Mouse (Mus musculus): ENCODE data around the gene Nebl. TPM values are rescaled to one million over a fixed set of nuclear protein-coding genes. Genes with fewer than 3 reads are reported as not detected.

Nebl gene
- total RNA-seq, 2 experiments from 2014 or later = 148 to 159 TPM

DNA sequence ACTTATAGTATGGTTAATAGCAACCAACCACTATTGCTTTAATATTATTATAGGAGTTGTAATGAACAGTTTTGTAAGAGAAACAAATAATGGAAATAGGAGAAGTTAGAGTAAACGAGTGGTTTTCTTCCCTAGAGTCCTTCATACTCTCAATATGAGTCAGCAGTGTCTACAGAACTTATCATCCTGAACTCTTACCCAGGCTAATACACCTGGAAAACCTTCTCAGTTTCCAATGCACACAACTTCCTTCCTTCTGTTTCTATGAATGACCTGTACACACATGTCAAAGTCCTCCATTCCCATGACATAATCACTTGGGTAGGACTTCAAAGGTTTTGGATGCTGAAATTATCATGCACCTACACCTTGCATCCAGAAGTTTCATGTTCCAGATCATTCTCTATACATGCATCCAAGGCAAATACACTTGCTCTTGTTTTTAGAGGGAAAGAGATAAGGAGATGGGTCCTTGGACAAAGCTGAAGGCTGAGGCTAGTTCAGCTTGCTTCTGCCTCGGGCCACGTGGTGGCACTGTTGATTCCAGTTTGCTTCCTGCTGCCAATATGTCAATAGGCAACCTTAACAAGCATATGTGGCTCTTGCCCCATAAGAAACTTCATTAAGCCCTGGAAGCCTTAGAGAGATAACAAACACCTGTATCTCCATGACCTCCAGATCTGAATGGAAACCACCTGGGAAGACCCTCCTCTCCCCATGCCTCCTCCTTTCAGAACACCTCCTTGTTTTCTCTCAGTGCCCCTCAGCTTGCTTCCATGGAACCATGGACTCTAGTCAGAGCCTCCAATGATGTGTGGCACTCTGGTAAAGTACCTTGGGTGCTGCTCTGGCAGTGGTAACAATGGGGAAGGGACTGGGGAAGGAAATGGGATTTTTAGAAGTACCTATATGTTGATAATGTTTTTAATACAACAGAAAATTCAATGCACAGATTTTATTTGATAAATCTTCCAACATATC lies 86.7 kb downstream of the Nebl start:
- peak; percentile 92 for TF ChIP-seq CTCF (conservative IDR thresholded peaks at IDR 0.05)
- Histone ChIP-seq H3K4me3 (no peak overlapping the region), H3K27ac (peak overlapping the region; percentile 28; the same call in 1 of the 2 replicates)
- peak; percentile 68 to 77 for DNase-seq (ENCODE audit: low spot score in 2 of 2)

DNA sequence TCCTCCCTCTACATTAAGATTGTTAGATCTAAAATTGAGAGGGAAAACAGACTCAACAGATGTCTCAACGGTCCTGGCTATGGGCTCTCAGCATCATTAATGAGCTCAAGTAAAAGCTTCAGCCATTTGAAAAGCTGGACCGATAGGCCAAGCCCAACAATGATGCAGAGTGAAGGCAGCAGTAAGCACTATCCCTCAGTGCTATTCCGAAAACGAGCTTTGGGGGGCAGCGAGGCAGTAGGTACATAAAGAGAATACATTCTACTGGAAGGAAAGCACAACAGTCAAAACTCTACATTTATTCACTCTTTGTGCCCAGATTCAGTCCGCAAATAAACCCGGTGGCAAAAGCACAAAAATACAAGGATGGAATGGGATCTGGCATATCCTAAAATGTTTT lies 87.4 kb downstream of the Nebl start:
- DNase-seq (ENCODE audit: low spot score in 2 of 2) = no peak
- Histone ChIP-seq H3K27ac (peak overlapping the region; percentile 28; the same call in 1 of the 2 replicates), H3K4me3 (no peak overlapping the region)
- peak; percentile 49 for TF ChIP-seq CTCF (conservative IDR thresholded peaks at IDR 0.05)

DNA sequence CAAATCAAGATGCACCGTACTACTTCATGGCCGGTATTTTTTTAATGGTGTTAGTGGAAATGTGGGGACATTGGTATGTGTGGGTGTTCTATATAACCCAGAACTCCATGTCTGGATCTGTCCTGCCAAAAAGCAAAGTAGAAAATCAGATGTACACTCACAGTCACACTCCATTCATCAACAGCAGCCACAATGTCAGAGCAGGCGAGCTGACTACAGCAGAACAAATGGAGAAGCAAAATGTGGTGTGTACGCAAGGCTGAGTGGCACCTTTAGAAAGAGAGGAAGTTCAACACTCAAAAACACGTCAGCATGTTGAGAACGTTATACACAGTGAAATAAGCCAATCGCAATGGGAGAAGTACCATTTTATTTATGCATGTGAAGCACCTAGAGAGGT lies 88.5 kb downstream of the Nebl start:
- TF ChIP-seq CTCF (conservative IDR thresholded peaks at IDR 0.05) = no peak
- Histone ChIP-seq H3K4me3 (no peak overlapping the region), H3K27ac (no peak overlapping the region)
- DNase-seq (ENCODE audit: low spot score in 2 of 2) = no peak

DNA sequence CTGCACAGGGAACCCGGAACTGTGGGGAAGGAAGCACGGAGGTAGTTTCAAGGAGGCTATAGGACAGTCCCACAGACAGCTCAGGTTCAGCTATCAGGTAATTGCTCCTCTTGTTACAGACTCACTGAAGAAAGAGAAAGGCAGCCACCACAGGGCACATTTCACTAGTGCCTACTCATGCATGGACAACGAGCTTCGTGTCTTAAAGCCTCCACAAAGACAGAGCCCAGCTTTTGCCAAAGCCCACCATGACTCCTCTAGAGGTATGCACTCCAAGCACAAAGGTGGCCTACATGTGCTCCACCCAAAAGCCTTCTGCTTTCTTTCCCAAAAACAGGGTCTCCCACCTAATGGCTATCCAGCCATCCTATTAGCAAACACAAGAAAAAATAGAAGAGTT lies 90.4 kb downstream of the Nebl start:
- no peak for DNase-seq (ENCODE audit: low spot score in 2 of 2)
- H3K27ac ChIP-seq = no peak overlapping the region
- TF ChIP-seq CTCF (conservative IDR thresholded peaks at IDR 0.05) = no peak
- no peak overlapping the region for H3K4me3 ChIP-seq

DNA sequence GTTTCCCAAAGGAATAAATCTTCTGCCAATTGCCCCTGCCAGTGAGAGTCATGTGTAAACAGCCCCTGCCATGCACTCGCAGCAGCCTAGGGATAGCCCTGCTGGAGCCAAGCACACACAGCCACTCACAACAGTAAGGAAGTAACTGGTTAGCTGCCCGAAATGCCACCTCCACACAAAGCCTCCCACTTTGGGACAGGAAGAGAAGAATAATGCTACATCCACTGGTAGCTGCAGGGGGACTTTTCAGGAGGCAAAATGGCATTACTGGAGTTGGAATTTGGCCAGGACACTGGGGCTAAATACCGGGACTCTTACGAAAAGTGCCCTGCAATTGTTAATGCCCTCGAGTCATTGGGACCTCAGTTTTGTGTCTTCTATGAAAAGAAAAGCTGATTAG lies 92.6 kb downstream of the Nebl start:
- DNase-seq (ENCODE audit: low spot score in 2 of 2) = no peak
- H3K4me3 ChIP-seq = no peak overlapping the region
- TF ChIP-seq CTCF (conservative IDR thresholded peaks at IDR 0.05) = no peak
- 0 out of 2 replicates have a peak overlapping the region, but pooled peaks have one; percentile 0 for H3K27ac ChIP-seq

DNA sequence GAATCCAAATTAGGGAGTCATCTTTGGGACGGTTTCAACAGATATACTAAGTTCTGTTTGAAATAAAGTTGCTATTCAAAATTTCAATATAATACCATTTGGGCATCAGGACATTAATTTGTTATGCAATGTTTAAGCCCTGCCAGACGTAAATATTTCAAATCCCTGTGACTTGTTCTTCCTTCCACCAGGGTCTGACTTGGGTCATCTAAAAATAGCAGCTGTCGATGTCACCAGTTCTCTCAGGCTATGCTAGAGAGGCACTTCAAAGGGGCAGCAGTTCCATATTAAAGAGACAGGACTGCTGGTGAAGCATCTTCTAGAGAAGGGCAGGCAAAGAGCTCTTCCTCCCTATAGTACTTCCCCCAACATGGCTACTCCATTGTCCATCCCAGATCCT lies 107.3 kb downstream of the Nebl start:
- TF ChIP-seq CTCF (conservative IDR thresholded peaks at IDR 0.05) = no peak
- H3K27ac ChIP-seq = no peak overlapping the region
- no peak overlapping the region for H3K4me3 ChIP-seq
- no peak for DNase-seq (ENCODE audit: low spot score in 2 of 2)

DNA sequence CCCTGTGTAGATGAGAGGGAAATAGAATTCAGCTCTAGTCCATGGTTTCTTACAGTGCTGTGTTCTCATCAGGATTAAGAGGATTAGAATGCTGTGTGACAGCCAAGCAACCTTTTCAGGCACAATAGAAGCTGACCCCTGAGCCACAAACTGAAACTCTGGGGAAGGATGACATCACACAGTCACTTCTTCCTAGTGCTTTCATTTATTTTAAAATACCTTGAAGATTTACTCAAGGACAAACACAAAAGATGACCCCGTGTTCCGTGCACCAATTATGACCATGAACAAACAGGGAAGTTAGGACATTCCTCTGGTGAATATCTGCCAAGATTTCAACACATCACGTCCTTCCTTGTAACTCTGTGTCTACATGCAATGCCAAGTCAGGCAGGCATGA lies 121.0 kb downstream of the Nebl start:
- no peak overlapping the region for H3K4me3 ChIP-seq
- no peak for DNase-seq (ENCODE audit: low spot score in 2 of 2)
- H3K27ac ChIP-seq = peak overlapping the region; percentile 44; the same call in 1 of the 2 replicates
- TF ChIP-seq CTCF (conservative IDR thresholded peaks at IDR 0.05) = no peak

DNA sequence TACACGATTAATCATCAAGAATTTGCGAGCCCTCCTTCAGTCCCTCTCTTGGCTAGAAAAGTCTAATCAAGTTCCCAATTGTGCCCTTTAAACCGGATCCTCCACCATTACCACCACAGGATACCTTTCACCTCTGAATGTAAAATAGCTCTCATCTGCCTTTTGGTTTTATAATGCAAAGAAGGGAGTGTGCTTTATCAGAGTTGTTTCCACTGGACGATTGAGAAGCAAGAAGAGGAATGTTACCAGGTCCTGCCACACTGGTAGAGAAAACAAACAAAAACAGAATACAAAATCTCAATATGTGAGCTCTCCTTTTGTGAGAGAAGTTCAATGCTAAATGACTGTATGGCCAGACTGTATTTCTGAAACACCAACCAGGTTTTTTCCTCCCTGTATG lies 127.7 kb downstream of the Nebl start:
- H3K27ac ChIP-seq = no peak overlapping the region
- no peak for DNase-seq (ENCODE audit: low spot score in 2 of 2)
- TF ChIP-seq CTCF (conservative IDR thresholded peaks at IDR 0.05) = no peak
- no peak overlapping the region for H3K4me3 ChIP-seq

DNA sequence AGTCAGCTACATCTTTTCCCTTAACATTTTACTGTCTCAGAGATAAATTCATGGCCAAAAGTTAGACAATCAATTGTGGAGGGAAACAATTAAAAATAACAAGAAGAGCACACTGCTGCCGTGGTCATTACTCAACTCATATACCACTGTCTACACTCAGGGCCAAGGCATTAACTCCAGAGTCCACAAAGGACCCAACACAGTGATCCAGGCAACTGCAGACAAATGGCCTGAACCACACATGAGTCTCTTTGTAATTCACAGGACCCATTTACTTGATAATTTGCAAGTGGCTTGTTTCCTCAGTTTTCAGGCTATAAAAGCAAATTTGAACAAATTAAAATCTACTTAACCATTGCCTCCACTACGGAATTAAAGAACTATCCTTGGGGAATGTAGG lies 130.6 kb downstream of the Nebl start:
- Histone ChIP-seq H3K4me3 (no peak overlapping the region), H3K27ac (no peak overlapping the region)
- DNase-seq (ENCODE audit: low spot score in 2 of 2) = no peak
- TF ChIP-seq CTCF (conservative IDR thresholded peaks at IDR 0.05) = no peak

DNA sequence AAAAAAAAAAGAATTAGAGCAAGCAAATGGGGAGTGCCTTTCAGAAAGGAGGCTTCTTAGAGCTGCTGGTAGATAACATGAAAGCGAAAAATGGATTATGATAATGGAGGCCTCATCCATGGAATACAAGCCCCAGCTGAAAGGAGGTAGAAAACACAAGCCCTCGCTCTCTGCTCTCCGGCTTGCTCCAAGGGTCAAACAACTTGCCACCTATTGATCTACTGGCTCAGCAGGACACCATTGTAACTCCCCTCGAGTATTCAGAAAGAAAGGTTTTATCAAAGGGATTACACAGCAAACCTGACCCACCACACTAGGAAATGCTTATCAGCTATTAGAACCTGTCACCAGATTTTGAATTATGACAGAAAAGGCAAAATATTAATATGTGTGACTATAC lies 131.4 kb downstream of the Nebl start:
- Histone ChIP-seq H3K27ac (no peak overlapping the region), H3K4me3 (no peak overlapping the region)
- DNase-seq (ENCODE audit: low spot score in 2 of 2) = no peak
- TF ChIP-seq CTCF (conservative IDR thresholded peaks at IDR 0.05) = no peak

DNA sequence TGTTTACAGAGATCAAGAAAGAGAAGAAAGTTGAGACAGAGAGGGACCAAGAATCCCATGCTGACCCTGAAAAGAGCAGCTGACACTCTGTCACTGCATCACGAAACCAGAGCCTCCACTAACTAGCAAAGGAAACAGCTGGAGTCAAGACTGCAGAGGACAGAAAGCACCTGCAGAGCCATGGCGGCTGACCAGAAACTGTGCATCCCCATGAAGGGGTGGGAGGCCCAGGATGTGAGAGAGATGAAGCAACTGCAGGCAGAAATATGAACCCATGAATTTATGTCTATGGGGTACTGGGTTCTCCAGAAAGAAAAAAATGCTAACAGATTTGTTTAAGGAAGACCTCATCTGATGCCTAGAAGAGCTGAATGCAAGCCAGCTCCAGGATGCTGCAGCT lies 133.3 kb downstream of the Nebl start:
- DNase-seq (ENCODE audit: low spot score in 2 of 2) = no peak
- no peak overlapping the region for H3K4me3 ChIP-seq
- H3K27ac ChIP-seq = no peak overlapping the region
- no peak for TF ChIP-seq CTCF (conservative IDR thresholded peaks at IDR 0.05)

DNA sequence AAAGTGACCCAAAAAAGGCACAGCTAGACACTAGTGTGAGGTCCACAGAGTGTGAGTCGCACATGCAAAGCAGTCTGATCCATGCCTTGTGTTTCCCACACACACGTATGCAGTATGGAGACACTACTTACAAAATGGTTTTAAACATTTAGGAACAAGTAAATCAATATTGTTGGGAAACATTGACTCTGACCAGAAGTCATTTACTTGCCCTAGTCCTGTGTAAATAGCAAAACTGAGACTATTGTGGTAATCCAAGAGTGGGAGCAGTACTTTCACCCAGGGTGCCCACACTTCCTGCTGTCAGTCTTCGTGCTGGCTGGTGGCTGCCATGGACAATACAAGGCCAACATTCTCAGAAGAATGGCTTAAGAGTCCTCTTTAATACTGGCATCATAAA lies 141.6 kb downstream of the Nebl start:
- no peak for DNase-seq (ENCODE audit: low spot score in 2 of 2)
- TF ChIP-seq CTCF (conservative IDR thresholded peaks at IDR 0.05) = no peak
- H3K27ac ChIP-seq = no peak overlapping the region

DNA sequence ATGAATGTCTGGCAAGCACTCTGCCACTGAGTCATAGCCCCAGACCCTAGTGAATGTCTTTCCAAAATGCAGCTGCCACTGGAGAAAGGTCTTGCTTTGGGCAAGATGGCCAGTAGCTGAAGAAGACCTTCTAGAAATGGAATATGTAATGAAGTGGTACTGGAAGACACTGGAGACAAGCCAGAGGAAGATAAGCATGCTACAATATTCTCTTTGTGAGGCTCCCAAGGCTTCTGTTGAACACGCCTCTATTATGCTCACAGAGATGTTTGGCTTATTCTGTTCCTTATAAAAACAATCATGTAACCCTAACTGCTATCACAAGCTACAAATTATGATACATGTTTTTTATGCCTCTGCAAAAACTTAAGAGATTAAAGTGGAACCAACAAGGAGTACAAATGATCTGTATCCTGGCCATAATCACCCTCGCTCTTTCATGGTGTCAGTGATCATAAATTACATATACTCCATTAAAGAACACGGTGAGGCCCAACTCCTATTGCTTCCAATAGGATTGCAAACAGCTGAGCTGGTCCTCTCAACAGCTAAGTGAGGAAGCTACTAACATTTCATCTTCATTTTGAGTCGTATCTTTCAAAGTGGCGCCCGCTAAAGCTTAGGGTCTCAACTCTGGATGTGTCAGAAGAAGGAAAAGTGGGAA lies 145.8 kb downstream of the Nebl start:
- no peak overlapping the region for H3K4me3 ChIP-seq

More for the DNA sequence above, 141.6 kb downstream of the Nebl start:
- no peak overlapping the region for H3K4me3 ChIP-seq

More for the DNA sequence above, 145.8 kb downstream of the Nebl start:
- TF ChIP-seq CTCF (conservative IDR thresholded peaks at IDR 0.05) = no peak
- H3K27ac ChIP-seq = no peak overlapping the region
- no peak for DNase-seq (ENCODE audit: low spot score in 2 of 2)
